Mouse (Mus musculus) intestine, embryonic 16.5 days (tissue): ENCODE results near the gene Adgrl3. TPM values are rescaled to one million over a fixed set of nuclear protein-coding genes. Genes with fewer than 3 reads are reported as not detected.

Experiments
- ATAC-seq: fragments of 200-750 bp; cut with Nextera tagmentation; 2 replicates; pipeline ENCODE4 v1.8.0; 2017; ENCODE audit warnings: moderate TSS enrichment, moderate library complexity
- H3K27ac ChIP-seq: fragments of 300-500 bp; sonication (generic); 2 replicates; pipeline ENCODE4 v1.5.1; 2014; ENCODE audit warnings: mild to moderate bottlenecking, low read length
- H3K27me3 ChIP-seq: fragments of 300-500 bp; sonication (generic); replicated peaks from 2 replicates; pipeline ENCODE4 v1.6.1; 2014; ENCODE audit warnings: low read length, control low read depth, mixed read lengths; ENCODE audit not compliant: control insufficient read depth, insufficient read depth
- H3K36me3 ChIP-seq: fragments of 300-500 bp; sonication (generic); 2 replicates; pipeline ENCODE4 v1.6.1; 2014; ENCODE audit warnings: low read length, control low read depth; ENCODE audit not compliant: control insufficient read depth, insufficient read depth
- H3K4me1 ChIP-seq: fragments of 300-500 bp; sonication (generic); 2 replicates; pipeline ENCODE4 v1.6.1; 2014; ENCODE audit warnings: low read length, control low read depth, mixed read lengths; ENCODE audit not compliant: control insufficient read depth, insufficient read depth
- H3K4me2 ChIP-seq: fragments of 300-500 bp; sonication (generic); 2 replicates; pipeline ENCODE4 v1.6.1; 2014; ENCODE audit warnings: low read depth, low read length, control low read depth
- H3K4me3 ChIP-seq: fragments of 300-500 bp; sonication (generic); 2 replicates; pipeline ENCODE4 v1.5.1; 2014; ENCODE audit warnings: mild to moderate bottlenecking, low read length
- H3K9ac ChIP-seq: fragments of 300-500 bp; sonication (generic); 2 replicates; pipeline ENCODE4 v1.6.1; 2014; ENCODE audit warnings: low read depth, low read length
- H3K9me3 ChIP-seq: fragments of 300-500 bp; sonication (generic); 2 replicates; pipeline ENCODE4 v1.6.1; 2016; ENCODE audit warnings: low read length, control low read depth; ENCODE audit not compliant: control insufficient read depth
- WGBS: fragments of 180-500 bp; shearing (Covaris S2); extraction: QIAGEN DNeasy Blood & Tissue Kit; methylation state at CpG from one replicate; pipeline ENCODE4 v1.1.7; 2014; 5-methylcytosine and 5-hydroxymethylcytosine counted together
- microRNA-seq: library from miRNA; unstranded; fragments of <30 nt; microRNA quantifications from one replicate; pipeline ENCODE4, GENCODE M21; 2016
- polyA plus RNA-seq: library from polyadenylated mRNA; unstranded; fragments of >200 nt; fragmentation: Nextera tagmentation; extraction: Ambion mirVana; gene quantifications from 2 replicates; pipeline ENCODE4 v1.2.1, GENCODE M21; 2015

The Adgrl3 gene
- polyA plus RNA-seq, 1 experiment from 2014 or later: 6.8 TPM

GRCm38 (mm10) chr5:81810966-81811365, 791.0 kb downstream of the Adgrl3 start:
- H3K4me2 ChIP-seq: no peak overlapping the region
- no peaks in the 10 kb centered on the region for H3K9me3 ChIP-seq
- no peak overlapping the region for H3K4me3 ChIP-seq
- no peak for ATAC-seq
- WGBS: 84% methylated on average over 5 of the region's 5 CpGs
- H3K27me3 ChIP-seq: no peaks in the 10 kb centered on the region
- H3K9ac ChIP-seq: no peak overlapping the region
- H3K36me3 ChIP-seq: no peaks in the 10 kb centered on the region
- H3K27ac ChIP-seq: no peak overlapping the region
- H3K4me1 ChIP-seq: no peaks in the 10 kb centered on the region

- no peaks in the 10 kb centered on the region for H3K9me3 ChIP-seq
- 92% methylated on average over 1 of the region's 1 CpGs for WGBS
- no peak overlapping the region for H3K4me2 ChIP-seq
- no peaks in the 10 kb centered on the region for H3K27me3 ChIP-seq
- H3K9ac ChIP-seq: no peak overlapping the region
- H3K36me3 ChIP-seq: no peaks in the 10 kb centered on the region
- no peak overlapping the region for H3K4me3 ChIP-seq
- H3K4me1 ChIP-seq: no peaks in the 10 kb centered on the region
- no peak overlapping the region for H3K27ac ChIP-seq
- ATAC-seq: no peak
Measured at GRCm38 (mm10) chr5:81832076-81832475, 812.1 kb downstream of the Adgrl3 start.

GRCm38 (mm10) chr5:81832679-81833078, 812.7 kb downstream of the Adgrl3 start:
- ATAC-seq: no peak

GRCm38 (mm10) chr5:81837860-81838259, 817.9 kb downstream of the Adgrl3 start:
- 82% methylated on average over 2 of the region's 2 CpGs for WGBS

More at GRCm38 (mm10) chr5:81832679-81833078, 812.7 kb downstream of the Adgrl3 start:
- Histone ChIP-seq H3K9ac (no peak overlapping the region), H3K27me3 (no peaks in the 10 kb centered on the region), H3K27ac (no peak overlapping the region), H3K9me3 (no peaks in the 10 kb centered on the region), H3K4me1 (no peaks in the 10 kb centered on the region), H3K36me3 (no peaks in the 10 kb centered on the region), H3K4me2 (no peak overlapping the region), H3K4me3 (no peak overlapping the region)
- WGBS: 64% methylated on average over 2 of the region's 2 CpGs

GRCm38 (mm10) chr5:81843798-81844197, 823.9 kb downstream of the Adgrl3 start:
- Histone ChIP-seq H3K36me3 (no peaks in the 10 kb centered on the region), H3K9ac (no peak overlapping the region), H3K4me3 (no peak overlapping the region), H3K4me2 (no peak overlapping the region), H3K9me3 (no peaks in the 10 kb centered on the region), H3K27ac (no peak overlapping the region), H3K27me3 (no peaks in the 10 kb centered on the region), H3K4me1 (no peaks in the 10 kb centered on the region)
- ATAC-seq: no peak
- 55% methylated on average over 4 of the region's 4 CpGs for WGBS

More at GRCm38 (mm10) chr5:81837860-81838259, 817.9 kb downstream of the Adgrl3 start:
- no peaks in the 10 kb centered on the region for H3K36me3 ChIP-seq
- no peak overlapping the region for H3K4me2 ChIP-seq
- H3K27me3 ChIP-seq: no peaks in the 10 kb centered on the region
- H3K9me3 ChIP-seq: no peaks in the 10 kb centered on the region
- no peaks in the 10 kb centered on the region for H3K4me1 ChIP-seq
- H3K27ac ChIP-seq: no peak overlapping the region
- H3K4me3 ChIP-seq: no peak overlapping the region
- ATAC-seq: peak; percentile 84
- no peak overlapping the region for H3K9ac ChIP-seq

- Histone ChIP-seq H3K4me2 (no peak overlapping the region), H3K27ac (no peak overlapping the region), H3K9ac (no peak overlapping the region), H3K4me3 (no peak overlapping the region), H3K9me3 (no peaks in the 10 kb centered on the region), H3K4me1 (no peaks in the 10 kb centered on the region), H3K36me3 (no peaks in the 10 kb centered on the region), H3K27me3 (no peaks in the 10 kb centered on the region)
- ATAC-seq: no peak
- 88% methylated on average over 6 of the region's 6 CpGs for WGBS
Measured at GRCm38 (mm10) chr5:81870336-81870735, 850.4 kb downstream of the Adgrl3 start.

Small RNA genes lying within 50 kb of the gene (microRNA-seq; reads per million reads assigned to microRNA genes)
- gene Gm22048: not detected
